16 mouse cellular contexts compared by ENCODE assay signal in the genomic region with DNA sequence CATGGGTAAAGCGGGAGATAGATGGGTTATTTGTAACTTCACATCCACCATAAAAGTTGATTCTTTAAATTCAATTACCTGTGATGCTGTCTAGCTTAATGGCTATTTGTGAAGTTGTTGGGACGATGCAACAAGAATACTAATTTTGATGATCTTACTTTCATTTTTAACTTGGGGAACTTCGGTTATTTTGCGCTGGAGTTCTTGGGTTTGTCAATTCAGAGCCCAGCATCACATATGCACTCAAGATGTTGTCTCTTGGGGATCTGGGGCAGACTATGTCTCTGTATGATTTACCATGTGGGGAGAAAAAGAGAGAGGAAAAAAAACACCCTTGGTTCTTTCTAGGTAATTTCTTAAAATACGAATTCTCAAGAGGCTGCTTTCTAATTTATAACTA. TPM values are rescaled to one million over a fixed set of nuclear protein-coding genes. Genes with fewer than 3 reads are reported as not detected.
DNase-seq lines count a peak whose midpoint lies in the region; ATAC-seq lines count a peak whose summit lies in the region.
"Had no signal": no experiment of that assay in that cellular context is flagged by ENCODE, and none has a peak within 500 bp of the region (broad histone marks: within the 10 kb centered on the region; RNA-seq: fewer than 3 reads in every experiment).

No protein-coding gene starts in this region.

- no peak for ATAC-seq in hindbrain, embryonic 14.5 days (ENCODE audit: low FRiP score)
- ATAC-seq in midbrain, embryonic 16.5 days, result no peak
- ATAC-seq: activated CD4-positive, CD25-positive, alpha-beta regulatory T cell, adult 4 months had no signal

- H3K9me3 ChIP-seq in hindbrain, embryonic 14.5 days (ENCODE audit: control insufficient read depth, low read length), result no peaks in the 10 kb centered on the region
- no peaks in the 10 kb centered on the region for H3K9me3 ChIP-seq in hindbrain, embryonic 10.5 days
- no peaks in the 10 kb centered on the region for H3K9me3 ChIP-seq in midbrain, embryonic 16.5 days (replicated peaks; ENCODE audit: control insufficient read depth, low read length, poor library complexity, severe bottlenecking)
- H3K9me3 ChIP-seq: embryonic facial prominence, embryonic 13.5 days; limb, embryonic 13.5 days; liver, embryonic 15.5 days had no signal

- peaks cover 11% of the 10 kb centered on the region for H3K4me1 ChIP-seq in hindbrain, embryonic 14.5 days (replicated peaks; ENCODE audit: control insufficient read depth, insufficient read depth, low read length)
- H3K4me1 ChIP-seq in hindbrain, embryonic 10.5 days (replicated peaks), result peaks cover 17% of the 10 kb centered on the region; the same call in 1 of the 2 replicates
- H3K4me1 ChIP-seq in midbrain, embryonic 16.5 days (ENCODE audit: control insufficient read depth, insufficient read depth, low read length), result peaks cover 25% of the 10 kb centered on the region
- H3K4me1 ChIP-seq: liver, embryonic 15.5 days had no signal

- peak overlapping the region; percentile 64 for H3K9ac ChIP-seq in hindbrain, embryonic 14.5 days
- peak overlapping the region; percentile 65; the same call in 1 of the 2 replicates for H3K9ac ChIP-seq in midbrain, embryonic 16.5 days (ENCODE audit: low read depth, low read length)
- H3K9ac ChIP-seq: embryonic facial prominence, embryonic 13.5 days; limb, embryonic 13.5 days; liver, embryonic 15.5 days had no signal

- DNase-seq in cerebellum, adult 9-10 months, result peak; percentile 51
- no peak for DNase-seq in cerebellum, adult 9-11 months
- no peak for DNase-seq in hindbrain, embryonic 14.5 days (ENCODE audit: low spot score)
- DNase-seq in hindbrain, embryonic 10.5 days (ENCODE audit: low spot score), result no peak
- DNase-seq in brain, adult 2 months (ENCODE audit: low read depth, low spot score), result peak; percentile 52
- no peak for DNase-seq in thymus, postnatal 14 days
- DNase-seq in right cerebral cortex, postnatal 10 days (ENCODE audit: low spot score in 2 of 2), result no peak
- DNase-seq: adrenal gland, postnatal 25 days; kidney, adult 8-10 months; lung, postnatal 14 days; right cerebral cortex, adult 18-20 months had no signal

- peak overlapping the region; percentile 34 for H3K4me3 ChIP-seq in hindbrain, embryonic 14.5 days (replicated peaks; ENCODE audit: low read length)
- no peak overlapping the region for H3K4me3 ChIP-seq in hindbrain, embryonic 10.5 days
- H3K4me3 ChIP-seq in midbrain, embryonic 16.5 days (ENCODE audit: low read depth, low read length), result peak overlapping the region; percentile 39
- H3K4me3 ChIP-seq: embryonic facial prominence, embryonic 13.5 days; limb, embryonic 13.5 days; liver, embryonic 15.5 days had no signal

- no peaks in the 10 kb centered on the region for H3K36me3 ChIP-seq in hindbrain, embryonic 14.5 days (replicated peaks; ENCODE audit: control insufficient read depth, insufficient read depth)
- H3K36me3 ChIP-seq in hindbrain, embryonic 10.5 days, result no peaks in the 10 kb centered on the region
- no peaks in the 10 kb centered on the region for H3K36me3 ChIP-seq in midbrain, embryonic 16.5 days (ENCODE audit: control insufficient read depth, insufficient read depth, low read length)
- H3K36me3 ChIP-seq: embryonic facial prominence, embryonic 13.5 days; limb, embryonic 13.5 days; liver, embryonic 15.5 days had no signal

- WGBS in hindbrain, embryonic 14.5 days, result 86% methylated on average over 5 of the region's 5 CpGs
- WGBS in hindbrain, embryonic 10.5 days, result 84% methylated on average over 5 of the region's 5 CpGs
- 84% methylated on average over 5 of the region's 5 CpGs for WGBS in midbrain, embryonic 16.5 days

- peak overlapping the region; percentile 1; the same call in 1 of the 2 replicates for H3K27ac ChIP-seq in hindbrain, embryonic 14.5 days
- H3K27ac ChIP-seq in hindbrain, embryonic 10.5 days, result no peak overlapping the region
- peak overlapping the region; percentile 86; the same call in 1 of the 2 replicates for H3K27ac ChIP-seq in midbrain, embryonic 16.5 days (ENCODE audit: low read length)
- H3K27ac ChIP-seq: embryonic facial prominence, embryonic 13.5 days; limb, embryonic 13.5 days; liver, embryonic 15.5 days had no signal

- H3K27me3 ChIP-seq in hindbrain, embryonic 14.5 days (ENCODE audit: control insufficient read depth, insufficient read depth, low read length), result no peaks in the 10 kb centered on the region
- peaks cover 18% of the 10 kb centered on the region for H3K27me3 ChIP-seq in hindbrain, embryonic 10.5 days (ENCODE audit: insufficient read depth, poor library complexity, severe bottlenecking)
- H3K27me3 ChIP-seq in midbrain, embryonic 16.5 days (ENCODE audit: control insufficient read depth, insufficient read depth, low read depth, low read length), result no peaks in the 10 kb centered on the region; the same call in 1 of the 2 replicates

- peak overlapping the region; percentile 57 for H3K4me2 ChIP-seq in hindbrain, embryonic 14.5 days (replicated peaks)
- peak overlapping the region; percentile 64 for H3K4me2 ChIP-seq in midbrain, embryonic 16.5 days (ENCODE audit: low read length)
- H3K4me2 ChIP-seq: limb, embryonic 13.5 days; liver, embryonic 15.5 days had no signal

RNA-seq across cellular contexts. Expression of a gene that starts 1.4 kb away (rescaled TPM):
- 22.2 TPM in 2 replicates for polyA plus RNA-seq in hindbrain, embryonic 14.5 days (2014; fragmentation: Nextera tagmentation; extraction: Ambion mirVana)
- 1.1 and 2.2 TPM in 2 replicates for polyA plus RNA-seq in hindbrain, embryonic 10.5 days (2016; fragmentation: Nextera tagmentation; extraction: Ambion mirVana)
- polyA plus RNA-seq in midbrain, embryonic 16.5 days (2015; fragmentation: Nextera tagmentation; extraction: Ambion mirVana), result 24.4 and 28.6 TPM in 2 replicates
- polyA plus RNA-seq: activated CD4-positive, CD25-positive, alpha-beta regulatory T cell, adult 4 months had no signal

RNA-seq across cellular contexts. Expression of a gene that starts 41.8 kb away (rescaled TPM):
- 33.5 and 34.5 TPM in 2 replicates for polyA plus RNA-seq in hindbrain, embryonic 14.5 days (2014; fragmentation: Nextera tagmentation; extraction: Ambion mirVana)
- 41.4 and 43.1 TPM in 2 replicates for polyA plus RNA-seq in hindbrain, embryonic 10.5 days (2016; fragmentation: Nextera tagmentation; extraction: Ambion mirVana)
- polyA plus RNA-seq in midbrain, embryonic 16.5 days (2015; fragmentation: Nextera tagmentation; extraction: Ambion mirVana), result 41.3 and 50.7 TPM in 2 replicates

Comparison
In these comparisons a context has a peak if more than half of its experiments do, and no peak if none do; other contexts are left out.
1. DNase-seq: peak in cerebellum, adult 9-10 months (single experiment) and brain, adult 2 months (single experiment); none in cerebellum, adult 9-11 months (single experiment), hindbrain, embryonic 14.5 days (single experiment), hindbrain, embryonic 10.5 days (single experiment), thymus, postnatal 14 days (single experiment) and right cerebral cortex, postnatal 10 days (0 of 2).